Mouse (Mus musculus) neural tube, embryonic 13.5 days (tissue): ENCODE data around the gene Cyp24a1. TPM values are rescaled to one million over a fixed set of nuclear protein-coding genes. Genes with fewer than 3 reads are reported as not detected.

ENCODE experiments used
- ATAC-seq: fragments of 200-750 bp; cut with Nextera tagmentation; 2 replicates; pipeline ENCODE4 v1.8.0; 2017; ENCODE audit warnings: low read depth, mild to moderate bottlenecking, moderate TSS enrichment, moderate library complexity
- H3K27ac ChIP-seq: fragments of 300-500 bp; sonication (generic); replicated peaks from 2 replicates; pipeline ENCODE4 v1.5.1; 2015; ENCODE audit warnings: moderate library complexity, mild to moderate bottlenecking, inconsistent platforms
- H3K27me3 ChIP-seq: fragments of 300-500 bp; sonication (generic); 2 replicates; pipeline ENCODE4 v1.6.1; 2015; ENCODE audit warnings: mild to moderate bottlenecking, inconsistent platforms
- H3K36me3 ChIP-seq: fragments of 300-500 bp; sonication (generic); 2 replicates; pipeline ENCODE4 v1.6.1; 2015; ENCODE audit warnings: mild to moderate bottlenecking, inconsistent platforms
- H3K4me1 ChIP-seq: fragments of 300-500 bp; sonication (generic); replicated peaks from 2 replicates; pipeline ENCODE4 v1.6.1; 2015; ENCODE audit warnings: inconsistent platforms
- H3K4me2 ChIP-seq: fragments of 300-500 bp; sonication (generic); 2 replicates; pipeline ENCODE4 v1.6.1; 2015; ENCODE audit warnings: inconsistent platforms, mild to moderate bottlenecking, moderate library complexity
- H3K4me3 ChIP-seq: fragments of 300-500 bp; sonication (generic); 2 replicates; pipeline ENCODE4 v1.5.1; 2015; ENCODE audit warnings: mild to moderate bottlenecking, inconsistent platforms
- H3K9ac ChIP-seq: fragments of 300-500 bp; sonication (generic); 2 replicates; pipeline ENCODE4 v1.6.1; 2015; ENCODE audit warnings: moderate library complexity, mild to moderate bottlenecking, inconsistent platforms
- H3K9me3 ChIP-seq: fragments of 300-500 bp; sonication (generic); 2 replicates; pipeline ENCODE4 v1.6.1; 2016; ENCODE audit warnings: inconsistent platforms
- WGBS: fragments of 180-500 bp; shearing (Covaris S2); methylation state at CpG from one replicate; pipeline ENCODE4 v1.1.7; 2015; 5-methylcytosine and 5-hydroxymethylcytosine counted together
- polyA plus RNA-seq: library from polyadenylated mRNA; unstranded; fragments of >200 nt; fragmentation: Nextera tagmentation; extraction: Ambion mirVana; gene quantifications from 2 replicates; pipeline ENCODE4 v1.2.1, GENCODE M21; 2015

Gene Cyp24a1
- not detected in 2 replicates for polyA plus RNA-seq

- Histone ChIP-seq H3K27ac (no peak within 1 kb of the TSS), H3K4me3 (peak within 1 kb of the TSS; percentile 24), H3K27me3 (peaks cover 82% of the 10 kb centered on the region), H3K36me3 (no peaks in the 10 kb centered on the region), H3K9ac (0 out of 2 replicates have a peak within 1 kb of the TSS, but pooled peaks have one; percentile 8), H3K4me2 (peak within 1 kb of the TSS; percentile 49), H3K4me1 (peaks cover 26% of the 10 kb centered on the region), H3K9me3 (no peaks in the 10 kb centered on the region)
- ATAC-seq: peak; percentile 46; the same call in 1 of the 2 replicates
- WGBS: under 1% methylated on average over 36 of the region's 36 CpGs
Observed at GRCm38 (mm10) chr2:170497091-170497566, at the start of gene Cyp24a1. TSS of gene Cyp24a1 (minus strand) at chr2:170497145.

GRCm38 (mm10) chr2:170545745-170546144 is 48.8 kb upstream of the Cyp24a1 start:
- Histone ChIP-seq H3K9ac (no peak overlapping the region), H3K9me3 (no peaks in the 10 kb centered on the region), H3K4me2 (no peak overlapping the region), H3K4me1 (peaks cover 21% of the 10 kb centered on the region), H3K27ac (no peak overlapping the region), H3K27me3 (no peaks in the 10 kb centered on the region), H3K36me3 (no peaks in the 10 kb centered on the region), H3K4me3 (no peak overlapping the region)
- 49% methylated on average over 4 of the region's 4 CpGs for WGBS
- no peak for ATAC-seq

- WGBS: 90% methylated on average over 7 of the region's 7 CpGs
- Histone ChIP-seq H3K9me3 (no peaks in the 10 kb centered on the region), H3K27ac (no peak overlapping the region), H3K4me1 (peaks cover 18% of the 10 kb centered on the region), H3K27me3 (no peaks in the 10 kb centered on the region), H3K36me3 (no peaks in the 10 kb centered on the region), H3K9ac (no peak overlapping the region), H3K4me2 (no peak overlapping the region), H3K4me3 (no peak overlapping the region)
- no peak for ATAC-seq
Observed at GRCm38 (mm10) chr2:170544950-170545349, 48.0 kb upstream of the Cyp24a1 start.

- Histone ChIP-seq H3K4me1 (peaks cover 18% of the 10 kb centered on the region), H3K36me3 (no peaks in the 10 kb centered on the region), H3K27ac (no peak overlapping the region), H3K4me2 (no peak overlapping the region), H3K4me3 (no peak overlapping the region), H3K9me3 (no peaks in the 10 kb centered on the region), H3K9ac (no peak overlapping the region), H3K27me3 (no peaks in the 10 kb centered on the region)
- 72% methylated on average over 3 of the region's 3 CpGs for WGBS
- no peak for ATAC-seq
Observed at GRCm38 (mm10) chr2:170544159-170544558, 47.2 kb upstream of the Cyp24a1 start.

GRCm38 (mm10) chr2:170543625-170544024 is 46.7 kb upstream of the Cyp24a1 start:
- Histone ChIP-seq H3K4me2 (no peak overlapping the region), H3K9ac (no peak overlapping the region), H3K4me1 (peaks cover 15% of the 10 kb centered on the region), H3K4me3 (no peak overlapping the region), H3K27ac (no peak overlapping the region), H3K9me3 (no peaks in the 10 kb centered on the region), H3K36me3 (no peaks in the 10 kb centered on the region), H3K27me3 (no peaks in the 10 kb centered on the region)
- 85% methylated on average over 5 of the region's 5 CpGs for WGBS
- ATAC-seq: no peak

- no peaks in the 10 kb centered on the region for H3K9me3 ChIP-seq
- ATAC-seq: no peak
- WGBS: 81% methylated on average over 9 of the region's 9 CpGs
- H3K36me3 ChIP-seq: no peaks in the 10 kb centered on the region
- H3K9ac ChIP-seq: no peak overlapping the region
- H3K27me3 ChIP-seq: no peaks in the 10 kb centered on the region
- no peak overlapping the region for H3K4me2 ChIP-seq
- no peak overlapping the region for H3K27ac ChIP-seq
- peaks cover 10% of the 10 kb centered on the region; the same call in 1 of the 2 replicates for H3K4me1 ChIP-seq
- H3K4me3 ChIP-seq: no peak overlapping the region
Observed at GRCm38 (mm10) chr2:170539211-170539610, 42.3 kb upstream of the Cyp24a1 start.

- H3K27me3 ChIP-seq: no peaks in the 10 kb centered on the region
- peaks cover 10% of the 10 kb centered on the region; the same call in 1 of the 2 replicates for H3K4me1 ChIP-seq
- no peak overlapping the region for H3K27ac ChIP-seq
- no peak overlapping the region for H3K9ac ChIP-seq
- H3K9me3 ChIP-seq: no peaks in the 10 kb centered on the region
- no peak overlapping the region for H3K4me2 ChIP-seq
- no peak overlapping the region for H3K4me3 ChIP-seq
- H3K36me3 ChIP-seq: no peaks in the 10 kb centered on the region
- peak; percentile 86 for ATAC-seq
Observed at GRCm38 (mm10) chr2:170535841-170536240, 38.9 kb upstream of the Cyp24a1 start.

- Histone ChIP-seq H3K9me3 (no peaks in the 10 kb centered on the region), H3K9ac (no peak overlapping the region), H3K4me2 (no peak overlapping the region), H3K4me3 (no peak overlapping the region), H3K27ac (no peak overlapping the region), H3K27me3 (no peaks in the 10 kb centered on the region), H3K4me1 (peaks cover 10% of the 10 kb centered on the region; the same call in 1 of the 2 replicates), H3K36me3 (no peaks in the 10 kb centered on the region)
- ATAC-seq: no peak
- 93% methylated on average over 11 of the region's 11 CpGs for WGBS
Observed at GRCm38 (mm10) chr2:170534803-170535174, 37.8 kb upstream of the Cyp24a1 start.

- Histone ChIP-seq H3K27me3 (no peaks in the 10 kb centered on the region), H3K27ac (no peak overlapping the region), H3K9me3 (no peaks in the 10 kb centered on the region), H3K4me2 (no peak overlapping the region), H3K4me1 (peaks cover 10% of the 10 kb centered on the region; the same call in 1 of the 2 replicates), H3K36me3 (no peaks in the 10 kb centered on the region), H3K4me3 (no peak overlapping the region), H3K9ac (no peak overlapping the region)
- ATAC-seq: no peak
- 62% methylated on average over 12 of the region's 12 CpGs for WGBS
Observed at GRCm38 (mm10) chr2:170534116-170534802, 37.3 kb upstream of the Cyp24a1 start.

GRCm38 (mm10) chr2:170530256-170530655 is 33.3 kb upstream of the Cyp24a1 start:
- H3K4me1 ChIP-seq: no peaks in the 10 kb centered on the region
- no peak overlapping the region for H3K9ac ChIP-seq
- H3K36me3 ChIP-seq: no peaks in the 10 kb centered on the region
- H3K27me3 ChIP-seq: no peaks in the 10 kb centered on the region
- H3K4me3 ChIP-seq: no peak overlapping the region
- H3K4me2 ChIP-seq: no peak overlapping the region
- H3K27ac ChIP-seq: no peak overlapping the region
- H3K9me3 ChIP-seq: no peaks in the 10 kb centered on the region; the same call in 1 of the 2 replicates
- no peak for ATAC-seq
- 91% methylated on average over 3 of the region's 3 CpGs for WGBS

GRCm38 (mm10) chr2:170529766-170530165 is 32.8 kb upstream of the Cyp24a1 start:
- Histone ChIP-seq H3K4me2 (no peak overlapping the region), H3K27ac (no peak overlapping the region), H3K36me3 (no peaks in the 10 kb centered on the region), H3K4me1 (no peaks in the 10 kb centered on the region), H3K9ac (no peak overlapping the region), H3K4me3 (no peak overlapping the region), H3K9me3 (no peaks in the 10 kb centered on the region; the same call in 1 of the 2 replicates), H3K27me3 (no peaks in the 10 kb centered on the region)
- 80% methylated on average over 7 of the region's 7 CpGs for WGBS
- ATAC-seq: no peak

GRCm38 (mm10) chr2:170528061-170528460 is 31.1 kb upstream of the Cyp24a1 start:
- no peak for ATAC-seq

More at GRCm38 (mm10) chr2:170528061-170528460, 31.1 kb upstream of the Cyp24a1 start:
- no peak overlapping the region for H3K4me2 ChIP-seq
- H3K9ac ChIP-seq: no peak overlapping the region
- H3K27me3 ChIP-seq: no peaks in the 10 kb centered on the region
- H3K4me3 ChIP-seq: no peak overlapping the region
- H3K36me3 ChIP-seq: no peaks in the 10 kb centered on the region
- H3K27ac ChIP-seq: no peak overlapping the region
- whole genome bisulfite sequencing: 84% methylated on average over 16 of the region's 16 CpGs
- no peaks in the 10 kb centered on the region; the same call in 1 of the 2 replicates for H3K9me3 ChIP-seq
- no peaks in the 10 kb centered on the region for H3K4me1 ChIP-seq
